Mouse (Mus musculus) CH12.LX (cell line): ENCODE measurements around the gene Tmem132d.

Experiments
- BHLHE40 ChIP-seq: IDR thresholded peaks from 2 replicates; pipeline ENCODE4 v1.6.1; 2011; ENCODE audit warnings: mild to moderate bottlenecking, low read depth, low read length, improper control_type of control experiment
- CHD1 ChIP-seq: IDR thresholded peaks from 2 replicates; pipeline ENCODE4 v1.6.1; 2012; ENCODE audit warnings: low read depth, low read length, improper control_type of control experiment, inconsistent platforms
- CTCF ChIP-seq, 2 experiments: IDR thresholded peaks in 1 of 2; conservative IDR thresholded peaks in 1 of 2; 2 replicates each; pipeline ENCODE4 v1.5.1; 2011 to 2012; ENCODE audit warnings: low read depth in 2 of 2, low read length in 2 of 2, improper control_type of control experiment in 1 of 2, inconsistent platforms in 1 of 2, mild to moderate bottlenecking in 1 of 2, moderate library complexity in 1 of 2
- ELF1 ChIP-seq: IDR thresholded peaks from 2 replicates; pipeline ENCODE4 v1.6.1; 2014; ENCODE audit warnings: low read depth, mild to moderate bottlenecking, inconsistent platforms, low read length, improper control_type of control experiment
- EP300 ChIP-seq: IDR thresholded peaks from 2 replicates; pipeline ENCODE4 v1.6.1; 2011; ENCODE audit warnings: low read length, improper control_type of control experiment
- MAFK ChIP-seq: IDR thresholded peaks from 2 replicates; pipeline ENCODE4 v1.6.1; 2011; ENCODE audit warnings: low read length, improper control_type of control experiment; ENCODE audit not compliant: insufficient replicate concordance
- MAX ChIP-seq: IDR thresholded peaks from 2 replicates; pipeline ENCODE4 v1.6.1; 2011; ENCODE audit warnings: low read length, improper control_type of control experiment
- MAZ ChIP-seq: IDR thresholded peaks from 2 replicates; pipeline ENCODE4 v1.6.1; 2012; ENCODE audit warnings: low read depth, mild to moderate bottlenecking, inconsistent platforms, low read length, improper control_type of control experiment, moderate library complexity
- MEF2A ChIP-seq: IDR thresholded peaks from 2 replicates; pipeline ENCODE4 v1.6.1; 2014; ENCODE audit warnings: low read depth, mild to moderate bottlenecking, inconsistent platforms, low read length, improper control_type of control experiment, borderline replicate concordance
- POLR2A ChIP-seq: IDR thresholded peaks from 2 replicates; pipeline ENCODE4 v1.6.1; 2011; ENCODE audit warnings: low read depth, mild to moderate bottlenecking, improper control_type of control experiment, low read length
- TBP ChIP-seq: conservative IDR thresholded peaks from 2 replicates; pipeline ENCODE4 v1.6.1; 2011; ENCODE audit warnings: low read depth, low read length, improper control_type of control experiment
- USF1 ChIP-seq: IDR thresholded peaks from 2 replicates; pipeline ENCODE4 v1.6.1; 2014; ENCODE audit warnings: low read depth, mild to moderate bottlenecking, inconsistent platforms, low read length, improper control_type of control experiment
- ZNF384 ChIP-seq: IDR thresholded peaks from 2 replicates; pipeline ENCODE4 v1.6.1; 2012; ENCODE audit warnings: low read depth, low read length, improper control_type of control experiment, inconsistent platforms

GRCm38 (mm10) chr5:128136818-128137217 lies 296.1 kb downstream of the Tmem132d start:
- TF ChIP-seq MAX, result no peak
- TF ChIP-seq EP300, result no peak
- no peak for TF ChIP-seq MAFK
- TF ChIP-seq POLR2A, result no peak
- no peak for TF ChIP-seq BHLHE40
- TF ChIP-seq CTCF (conservative IDR thresholded peaks at IDR 0.05 in 1 of 2, IDR thresholded peaks at IDR 0.05 in 1 of 2; ENCODE audit: low read depth in 2 of 2, low read length in 2 of 2), result no peak
- TF ChIP-seq USF1, result no peak
- no peak for TF ChIP-seq ZNF384
- TF ChIP-seq TBP, result no peak
- TF ChIP-seq MEF2A, result no peak
- no peak for TF ChIP-seq CHD1
- TF ChIP-seq MAZ, result no peak
- no peak for TF ChIP-seq ELF1
